In genomic region chr1:74773136-74773535, GRCm38 (mm10) we compare ENCODE assay signal across 8 mouse cellular contexts. TPM values are rescaled to one million over a fixed set of nuclear protein-coding genes. Genes with fewer than 3 reads are reported as not detected.
A peak's percentile ranks its signal among the peaks of the same experiment; 100 is the strongest.
DNase-seq lines count a peak whose midpoint lies in the region; ATAC-seq lines count a peak whose summit lies in the region.

No protein-coding gene starts in this region.

- peaks cover 56% of the 10 kb centered on the region for H3K4me1 ChIP-seq in embryonic facial prominence, embryonic 13.5 days
- peaks cover 29% of the 10 kb centered on the region for H3K4me1 ChIP-seq in heart, embryonic 12.5 days (replicated peaks)
- H3K4me1 ChIP-seq in kidney, embryonic 14.5 days (ENCODE audit: control insufficient read depth, insufficient read depth, low read length): peaks cover 24% of the 10 kb centered on the region
- peaks cover 29% of the 10 kb centered on the region for H3K4me1 ChIP-seq in lung, embryonic 15.5 days

- H3K27me3 ChIP-seq in embryonic facial prominence, embryonic 13.5 days: peaks cover 96% of the 10 kb centered on the region
- H3K27me3 ChIP-seq in heart, embryonic 12.5 days (replicated peaks): peaks cover 95% of the 10 kb centered on the region
- peaks cover 45% of the 10 kb centered on the region for H3K27me3 ChIP-seq in kidney, embryonic 14.5 days (ENCODE audit: control insufficient read depth, insufficient read depth, low read length)
- H3K27me3 ChIP-seq in lung, embryonic 15.5 days: peaks cover 82% of the 10 kb centered on the region

- peak overlapping the region; percentile 93 for H3K4me2 ChIP-seq in embryonic facial prominence, embryonic 13.5 days
- H3K4me2 ChIP-seq in heart, embryonic 12.5 days: peak overlapping the region; percentile 94
- peak overlapping the region; percentile 86 for H3K4me2 ChIP-seq in kidney, embryonic 14.5 days (replicated peaks; ENCODE audit: low read depth, low read length)
- peak overlapping the region; percentile 93 for H3K4me2 ChIP-seq in lung, embryonic 15.5 days

- no peaks in the 10 kb centered on the region for H3K9me3 ChIP-seq in embryonic facial prominence, embryonic 13.5 days
- H3K9me3 ChIP-seq in heart, embryonic 12.5 days (replicated peaks): no peaks in the 10 kb centered on the region
- H3K9me3 ChIP-seq in kidney, embryonic 14.5 days (ENCODE audit: control insufficient read depth, low read length): no peaks in the 10 kb centered on the region
- H3K9me3 ChIP-seq in lung, embryonic 15.5 days: no peaks in the 10 kb centered on the region

- no peak overlapping the region for H3K27ac ChIP-seq in embryonic facial prominence, embryonic 13.5 days
- no peak overlapping the region for H3K27ac ChIP-seq in heart, embryonic 12.5 days (ENCODE audit: poor library complexity, severe bottlenecking)
- H3K27ac ChIP-seq in kidney, embryonic 14.5 days (ENCODE audit: low read depth, low read length): no peak overlapping the region
- H3K27ac ChIP-seq in lung, embryonic 15.5 days: no peak overlapping the region

- WGBS in embryonic facial prominence, embryonic 13.5 days: under 1% methylated on average over 15 of the region's 15 CpGs
- under 1% methylated on average over 15 of the region's 15 CpGs for WGBS in heart, embryonic 12.5 days
- under 1% methylated on average over 15 of the region's 15 CpGs for WGBS in kidney, embryonic 14.5 days
- WGBS in lung, embryonic 15.5 days: 1% methylated on average over 15 of the region's 15 CpGs

- peak overlapping the region; percentile 56 for H3K4me3 ChIP-seq in embryonic facial prominence, embryonic 13.5 days
- H3K4me3 ChIP-seq in heart, embryonic 12.5 days: peak overlapping the region; percentile 34
- peak overlapping the region; percentile 50 for H3K4me3 ChIP-seq in kidney, embryonic 14.5 days (ENCODE audit: low read length)
- H3K4me3 ChIP-seq in lung, embryonic 15.5 days: peak overlapping the region; percentile 48

- H3K36me3 ChIP-seq in embryonic facial prominence, embryonic 13.5 days: no peaks in the 10 kb centered on the region
- no peaks in the 10 kb centered on the region for H3K36me3 ChIP-seq in heart, embryonic 12.5 days
- H3K36me3 ChIP-seq in kidney, embryonic 14.5 days (ENCODE audit: control insufficient read depth, insufficient read depth, low read length): no peaks in the 10 kb centered on the region
- no peaks in the 10 kb centered on the region for H3K36me3 ChIP-seq in lung, embryonic 15.5 days

- 0 out of 2 replicates have a peak overlapping the region, but pooled peaks have one; percentile 73 for H3K9ac ChIP-seq in embryonic facial prominence, embryonic 13.5 days
- H3K9ac ChIP-seq in heart, embryonic 12.5 days: no peak overlapping the region
- no peak overlapping the region for H3K9ac ChIP-seq in kidney, embryonic 14.5 days (ENCODE audit: low read depth, low read length)
- no peak overlapping the region for H3K9ac ChIP-seq in lung, embryonic 15.5 days

- peak; percentile 52 for DNase-seq in CD4-positive, CD25-positive, alpha-beta regulatory T cell, adult 2 months (ENCODE audit: low read depth, low spot score)
- peak; percentile 88 to 96 for DNase-seq in adrenal gland, adult (ENCODE audit: inconsistent age in 2 of 2, low spot score in 1 of 2)
- peak; percentile 68 for DNase-seq in thymus, postnatal 4 days

- ATAC-seq in embryonic facial prominence, embryonic 13.5 days (ENCODE audit: insufficient number of reproducible peaks, insufficient read depth, low FRiP score, low TSS enrichment, low read depth): peak; percentile 85
- peak; percentile 65; the same call in 1 of the 2 replicates for ATAC-seq in heart, embryonic 12.5 days (ENCODE audit: insufficient number of reproducible peaks, low FRiP score)
- peak; percentile 87 for ATAC-seq in kidney, embryonic 14.5 days (ENCODE audit: low FRiP score, low TSS enrichment)
- ATAC-seq in lung, embryonic 15.5 days (ENCODE audit: borderline replicate concordance, extremely low read depth, low FRiP score, low TSS enrichment): peak; percentile 86
- peak; percentile 2; the same call in 1 of the 2 replicates for ATAC-seq in neutrophil, adult 5-6 weeks (ENCODE audit: extremely low read depth, insufficient number of reproducible peaks, low FRiP score, poor library complexity, severe bottlenecking)

RNA-seq across cellular contexts. Expression of gene Wnt6, which starts 1.4 kb away (rescaled TPM):
- polyA plus RNA-seq in embryonic facial prominence, embryonic 13.5 days (2015; fragmentation: Nextera tagmentation; extraction: Ambion mirVana): 49.1 and 55.5 TPM in 2 replicates
- 0.41 and 1.3 TPM in 2 replicates for polyA plus RNA-seq in heart, embryonic 12.5 days (2016; fragmentation: Nextera tagmentation; extraction: Ambion mirVana)
- polyA plus RNA-seq in kidney, embryonic 14.5 days (2014; fragmentation: Nextera tagmentation; extraction: Ambion mirVana): 3.1 and 3.4 TPM in 2 replicates
- polyA plus RNA-seq in lung, embryonic 15.5 days (2015; fragmentation: Nextera tagmentation; extraction: Ambion mirVana): 1.2 TPM in 2 replicates
- not detected in 2 replicates for total RNA-seq in neutrophil, adult 5-6 weeks (2017)

RNA-seq across cellular contexts. Expression of gene Wnt10a, which starts 18.2 kb away (rescaled TPM):
- polyA plus RNA-seq in embryonic facial prominence, embryonic 13.5 days (2015; fragmentation: Nextera tagmentation; extraction: Ambion mirVana): 5.4 and 6.9 TPM in 2 replicates
- 0.28 TPM in 1 of 2 replicates, not detected in the other for polyA plus RNA-seq in heart, embryonic 12.5 days (2016; fragmentation: Nextera tagmentation; extraction: Ambion mirVana)
- polyA plus RNA-seq in kidney, embryonic 14.5 days (2014; fragmentation: Nextera tagmentation; extraction: Ambion mirVana): 0.70 and 0.91 TPM in 2 replicates
- polyA plus RNA-seq in lung, embryonic 15.5 days (2015; fragmentation: Nextera tagmentation; extraction: Ambion mirVana): 0.20 and 0.25 TPM in 2 replicates
- not detected in 2 replicates for total RNA-seq in neutrophil, adult 5-6 weeks (2017)

RNA-seq across cellular contexts. Expression of gene Prkag3, which starts 24.1 kb away (rescaled TPM):
- 0.25 and 0.35 TPM in 2 replicates for polyA plus RNA-seq in embryonic facial prominence, embryonic 13.5 days (2015; fragmentation: Nextera tagmentation; extraction: Ambion mirVana)
- polyA plus RNA-seq in heart, embryonic 12.5 days (2016; fragmentation: Nextera tagmentation; extraction: Ambion mirVana): 6.0 and 7.2 TPM in 2 replicates
- polyA plus RNA-seq in kidney, embryonic 14.5 days (2014; fragmentation: Nextera tagmentation; extraction: Ambion mirVana): 0.13 and 0.15 TPM in 2 replicates
- 0.34 and 0.57 TPM in 2 replicates for polyA plus RNA-seq in lung, embryonic 15.5 days (2015; fragmentation: Nextera tagmentation; extraction: Ambion mirVana)
- 0.23 TPM in 1 of 2 replicates, not detected in the other for total RNA-seq in neutrophil, adult 5-6 weeks (2017)

RNA-seq across cellular contexts. Expression of gene Cyp27a1, which starts 59.8 kb away (rescaled TPM):
- 15.3 and 19.0 TPM in 2 replicates for polyA plus RNA-seq in embryonic facial prominence, embryonic 13.5 days (2015; fragmentation: Nextera tagmentation; extraction: Ambion mirVana)
- 13.5 and 13.8 TPM in 2 replicates for polyA plus RNA-seq in heart, embryonic 12.5 days (2016; fragmentation: Nextera tagmentation; extraction: Ambion mirVana)
- 6.3 and 8.1 TPM in 2 replicates for polyA plus RNA-seq in kidney, embryonic 14.5 days (2014; fragmentation: Nextera tagmentation; extraction: Ambion mirVana)
- polyA plus RNA-seq in lung, embryonic 15.5 days (2015; fragmentation: Nextera tagmentation; extraction: Ambion mirVana): 3.0 TPM in 2 replicates
- 37.6 and 45.0 TPM in 2 replicates for total RNA-seq in neutrophil, adult 5-6 weeks (2017)

Comparison
In these comparisons a context has a peak if more than half of its experiments do, and no peak if none do; other contexts are left out.
1. ATAC-seq: peak in every context shown above with its lines; median percentile 87 in kidney, embryonic 14.5 days; 86 in lung, embryonic 15.5 days; 85 in embryonic facial prominence, embryonic 13.5 days; 65 in heart, embryonic 12.5 days; 2 in neutrophil, adult 5-6 weeks.
2. RNA of gene Wnt6, which starts 1.4 kb away (polyA plus RNA-seq): 49.1 to 55.5 TPM in embryonic facial prominence, embryonic 13.5 days; 3.1 to 3.4 TPM in kidney, embryonic 14.5 days, 0.41 to 1.3 TPM in heart, embryonic 12.5 days and 1.2 TPM in lung, embryonic 15.5 days; every median in the first group is over 10 times any median in the second.
3. Peak in every context shown above with its lines, with median percentiles within 50 percentile points of each other: DNase-seq, H3K4me2 ChIP-seq and H3K4me3 ChIP-seq.